Mouse (Mus musculus): Measurements from ENCODE around the gene Bicdl1.
"Not testable (repeated sequence)": the region's sequence is repeated elsewhere in the genome, so short reads cannot be mapped to it uniquely, and the experiment has no call there.

The Bicdl1 gene

GRCm38 (mm10) chr5:115731001-115731731, at the start of gene Bicdl1:
Bicdl1 (minus strand) TSS chr5:115731621.
- in situ Hi-C loops (cut with MboI, MseI): loop anchor here in 1 of 2 experiments (5.0 kb wide), 1 partner anchor 94 kb away; no protein-coding TSS in a partner anchor

DNA sequence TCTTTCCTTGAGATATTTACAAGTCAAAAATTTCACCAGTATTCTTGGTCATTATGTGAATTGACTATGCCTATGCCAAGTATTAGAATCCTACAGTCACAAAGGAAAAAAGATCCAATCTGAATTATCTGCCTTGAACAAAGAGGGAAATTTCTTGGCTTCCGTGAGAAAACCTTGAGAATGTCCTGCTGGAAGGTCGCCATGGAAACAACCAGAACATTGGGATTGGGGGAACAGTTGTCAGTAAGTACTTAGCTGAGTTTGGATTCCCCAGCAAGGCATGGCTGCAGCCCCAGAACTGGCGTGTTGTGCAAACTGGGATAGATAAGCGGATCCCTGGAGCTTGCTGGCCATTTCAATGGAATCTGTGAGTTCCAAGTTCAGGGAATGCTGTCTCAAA, 45.5 kb upstream of the Bicdl1 start:
- in situ Hi-C loops (cut with MboI, MseI): loop anchor here in 1 of 2 experiments (5.0 kb wide), 1 partner anchor 430 kb away; no protein-coding TSS in a partner anchor

DNA sequence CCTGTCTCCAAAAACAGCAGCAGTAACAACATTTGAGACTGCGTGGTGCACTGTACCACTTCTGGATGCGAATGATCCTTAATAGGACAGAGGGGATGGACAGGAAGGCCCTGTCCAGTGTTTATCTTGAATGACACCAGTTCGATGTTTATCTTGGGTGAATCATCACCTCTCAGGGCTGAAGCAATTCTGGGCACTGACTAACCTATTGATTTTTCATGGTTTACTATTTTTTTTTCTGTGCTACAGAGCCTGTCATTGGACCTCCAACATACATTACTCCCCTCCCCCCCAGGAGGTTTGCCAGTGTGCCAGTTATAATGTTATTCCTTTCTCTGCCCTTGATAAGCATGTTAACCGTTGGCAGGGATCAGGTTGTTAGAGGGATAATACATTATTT, 43.9 kb upstream of the Bicdl1 start:
- in situ Hi-C loops (cut with MboI, MseI): loop anchor here in 1 of 2 experiments (5.0 kb wide), 1 partner anchor 432 kb away; no protein-coding TSS in a partner anchor

DNA sequence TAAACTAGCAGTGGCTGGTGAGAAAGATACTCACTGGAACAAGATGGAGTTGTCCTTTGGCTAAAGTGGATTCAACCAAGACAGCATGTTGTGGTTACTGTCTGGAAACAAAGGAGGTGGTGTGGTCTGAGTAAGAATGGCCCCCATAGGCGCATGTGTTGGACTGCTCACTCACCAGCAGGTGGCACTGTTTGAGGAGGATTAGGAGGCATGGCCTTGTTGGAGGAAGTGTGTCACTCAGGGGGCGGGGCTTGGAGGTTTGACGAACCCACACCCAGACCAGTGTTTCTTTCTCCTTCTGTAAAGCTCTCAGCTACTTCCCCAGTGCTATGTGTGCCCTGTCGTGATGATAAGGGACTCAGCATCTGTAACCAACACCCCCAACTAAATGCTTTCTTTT, 38.6 kb upstream of the Bicdl1 start:
- in situ Hi-C loops (cut with MboI, MseI): no loop called here

DNA sequence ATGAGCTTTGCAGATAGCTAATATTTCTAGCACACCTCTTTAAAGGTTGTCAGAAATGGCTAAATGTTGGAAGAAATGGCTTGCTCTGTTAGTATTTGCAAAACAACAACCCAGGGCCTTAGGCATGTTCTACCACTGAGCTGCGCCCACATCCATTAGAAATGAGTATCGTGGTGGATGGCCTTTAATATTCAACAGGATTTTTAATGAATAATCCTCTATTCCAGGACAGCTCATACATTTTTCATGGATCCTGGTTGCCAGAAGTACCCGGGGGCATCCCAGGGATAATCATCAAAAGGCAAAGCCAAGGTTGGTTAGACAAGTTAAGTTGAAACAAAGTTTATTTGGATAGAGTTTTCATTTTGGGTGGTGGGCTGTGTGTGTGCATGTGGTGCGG, 37.7 kb upstream of the Bicdl1 start:
- in situ Hi-C loops (cut with MboI, MseI): no loop called here

GRCm38 (mm10) chr5:115766821-115767220, 35.4 kb upstream of the Bicdl1 start:
- in situ Hi-C loops (cut with MboI, MseI): no loop called here

DNA sequence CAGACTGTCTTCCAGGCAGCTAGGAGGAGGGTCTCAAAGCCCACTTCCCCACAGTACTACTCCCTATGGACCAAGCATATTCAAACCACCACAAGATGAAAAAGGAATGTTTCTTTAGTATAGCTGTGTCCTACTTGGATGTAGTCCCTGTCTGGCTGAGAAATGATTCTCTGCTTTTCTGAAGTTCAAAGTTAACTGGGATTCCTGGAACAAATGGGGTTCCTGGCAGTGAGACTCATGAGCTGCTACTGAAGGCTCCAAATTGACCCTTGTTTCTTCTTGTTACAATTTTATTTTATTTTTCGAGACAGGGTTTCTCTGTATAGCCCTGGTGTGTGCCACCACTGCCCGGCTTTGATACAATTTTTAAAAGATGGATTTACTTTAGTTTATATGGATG, 32.6 kb upstream of the Bicdl1 start:
- in situ Hi-C loops (cut with MboI, MseI): no loop called here

DNA sequence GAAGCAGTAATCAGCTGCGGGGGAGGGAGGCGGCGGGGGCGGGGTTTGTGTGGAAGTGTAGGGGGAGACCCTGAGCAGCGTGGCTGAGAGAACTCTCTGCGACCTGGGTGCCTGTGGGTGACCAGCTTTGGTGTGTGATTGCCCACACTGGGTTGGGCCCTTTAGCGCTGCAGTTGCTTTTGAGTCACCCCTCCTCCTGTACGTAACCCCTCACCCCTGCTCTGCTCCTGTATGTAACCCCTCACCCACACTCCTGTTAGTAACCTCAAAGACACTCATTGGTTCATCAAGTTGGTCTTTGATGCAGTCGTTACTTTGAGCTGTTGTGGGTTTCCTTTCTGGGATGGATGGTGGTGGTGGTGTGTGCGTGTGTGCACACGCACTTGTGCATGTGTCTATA, 29.5 kb upstream of the Bicdl1 start:
- in situ Hi-C loops (cut with MboI, MseI): no loop called here

DNA sequence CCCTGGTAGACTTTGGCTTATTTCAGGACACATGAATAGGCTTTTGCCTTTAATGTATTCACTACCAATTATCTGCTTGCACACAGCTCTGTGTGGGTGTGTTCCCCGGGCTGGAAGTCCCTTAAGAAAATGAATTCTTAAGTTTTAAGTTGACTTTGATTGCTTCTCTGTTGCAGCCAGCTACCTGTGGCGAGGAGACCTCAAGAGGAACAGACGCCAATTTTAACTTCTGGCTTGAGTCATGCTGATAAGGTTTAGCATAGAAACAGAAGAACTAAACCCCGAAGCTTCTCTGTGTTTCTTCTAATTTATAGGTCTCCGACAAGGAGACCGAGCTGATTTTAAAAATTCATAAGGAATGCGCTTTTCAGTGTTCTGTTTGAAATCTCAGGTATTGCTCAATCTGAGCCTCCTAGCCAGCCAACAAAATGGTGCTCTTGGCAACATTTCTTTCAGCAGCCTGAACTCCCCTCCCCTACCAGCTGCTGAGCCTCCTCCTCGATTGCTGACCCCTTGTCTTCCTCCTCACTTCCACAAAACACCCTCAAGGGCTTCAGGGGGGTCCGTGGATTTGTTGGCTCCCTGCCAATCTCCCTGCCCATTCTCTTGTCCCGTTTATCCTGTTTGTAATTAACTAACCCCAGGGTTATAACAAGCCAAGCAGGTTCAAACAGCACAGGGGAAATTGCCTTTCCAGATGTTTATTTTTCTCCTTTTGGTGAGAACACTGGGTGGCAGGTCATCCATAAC, 27.2 kb upstream of the Bicdl1 start:
- in situ Hi-C loops (cut with MboI, MseI): no loop called here

- in situ Hi-C loops (cut with MboI, MseI): no loop called here
These were observed 26.1 kb upstream of the Bicdl1 start for GRCm38 (mm10) chr5:115757516-115757915.

- in situ Hi-C loops (cut with MboI, MseI): no loop called here
These were observed 24.1 kb upstream of the Bicdl1 start for GRCm38 (mm10) chr5:115755501-115755900.

DNA sequence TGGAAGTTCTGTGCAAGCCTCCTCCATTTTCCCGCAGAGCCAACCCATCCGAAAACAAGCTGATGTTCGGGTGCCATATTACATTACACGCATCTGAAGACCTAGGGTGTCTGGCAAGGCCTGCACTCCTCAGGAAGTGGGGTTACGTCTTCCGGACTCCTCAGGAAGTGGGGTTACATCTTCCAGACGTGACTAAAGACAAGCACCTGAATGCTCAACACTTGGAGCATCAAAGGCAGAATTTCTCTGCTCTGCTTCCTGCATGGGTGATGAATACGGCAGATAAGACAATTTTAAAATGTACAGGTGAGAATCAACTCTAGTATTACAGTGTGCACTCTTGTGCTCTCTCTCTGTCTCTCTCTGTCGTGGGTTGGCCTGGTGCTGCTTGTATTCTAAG, 23.4 kb upstream of the Bicdl1 start:
- in situ Hi-C loops (cut with MboI, MseI): no loop called here

DNA sequence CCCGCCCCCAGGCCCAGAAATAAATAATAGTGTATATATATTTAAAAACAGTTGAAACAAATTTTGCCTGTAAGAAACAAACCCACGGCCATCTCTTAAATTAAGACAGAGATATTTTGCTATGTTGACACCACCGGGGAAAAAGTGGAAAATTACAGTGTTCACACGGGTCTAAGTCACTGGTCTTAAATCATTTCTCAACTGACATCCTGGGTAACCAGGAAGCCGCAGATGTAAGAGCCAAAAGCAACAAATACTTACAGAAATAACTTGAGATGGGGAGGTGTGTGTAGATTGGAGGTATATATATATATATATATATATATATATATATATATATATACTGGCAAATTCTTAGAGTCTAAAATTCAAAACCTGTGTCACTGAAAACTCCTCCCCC, 21.5 kb upstream of the Bicdl1 start:
- in situ Hi-C loops (cut with MboI, MseI): no loop called here

- in situ Hi-C loops (cut with MboI, MseI): not testable (repeated sequence)
These were observed 20.5 kb upstream of the Bicdl1 start for GRCm38 (mm10) chr5:115751916-115752315.

GRCm38 (mm10) chr5:115748316-115748715, 16.9 kb upstream of the Bicdl1 start:
- in situ Hi-C loops (cut with MboI, MseI): loop anchor here in 1 of 2 experiments (5.0 kb wide), 1 partner anchor 96 kb away; no protein-coding TSS in a partner anchor

DNA sequence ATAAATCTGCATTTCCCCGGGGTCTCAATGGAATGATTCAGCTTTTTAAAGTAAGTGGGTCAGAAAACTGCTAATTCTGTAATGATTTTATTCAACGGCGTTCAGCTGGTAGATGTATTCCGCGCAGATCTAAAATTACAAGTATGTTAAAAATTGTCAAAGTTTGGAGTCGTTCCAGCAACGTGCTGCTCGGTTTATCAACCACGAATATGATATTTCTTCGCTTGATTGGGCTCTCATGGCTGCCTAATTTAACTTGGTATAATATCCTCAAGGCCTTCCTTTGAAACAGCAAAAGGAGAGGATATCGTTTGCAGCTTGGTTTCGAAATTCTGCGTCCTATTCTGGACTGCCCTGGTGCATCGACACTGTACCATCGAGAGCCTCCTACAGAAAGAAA, 13.9 kb upstream of the Bicdl1 start:
- in situ Hi-C loops (cut with MboI, MseI): loop anchor here in 1 of 2 experiments (5.0 kb wide), 1 partner anchor 93 kb away; no protein-coding TSS in a partner anchor

DNA sequence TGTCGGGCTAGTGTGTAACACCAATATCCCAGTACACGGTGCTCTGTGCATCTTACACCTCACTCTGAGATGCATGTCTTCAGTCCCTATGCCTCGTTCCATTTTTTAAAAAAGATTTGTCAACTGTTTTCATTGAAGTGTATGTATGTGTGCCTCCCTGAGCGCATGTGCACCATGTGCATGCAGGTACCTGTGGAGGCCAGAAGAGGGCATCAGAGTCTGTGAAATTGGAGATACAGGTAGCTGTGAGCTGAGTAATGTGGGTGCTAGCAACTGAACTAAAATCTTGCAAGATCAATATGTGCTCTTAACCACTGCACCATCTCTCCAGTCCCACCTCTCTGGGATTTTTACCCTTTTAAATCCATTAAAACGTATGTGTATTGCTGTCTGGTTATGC, 6.6 kb upstream of the Bicdl1 start:
- in situ Hi-C loops (cut with MboI, MseI): no loop called here

DNA sequence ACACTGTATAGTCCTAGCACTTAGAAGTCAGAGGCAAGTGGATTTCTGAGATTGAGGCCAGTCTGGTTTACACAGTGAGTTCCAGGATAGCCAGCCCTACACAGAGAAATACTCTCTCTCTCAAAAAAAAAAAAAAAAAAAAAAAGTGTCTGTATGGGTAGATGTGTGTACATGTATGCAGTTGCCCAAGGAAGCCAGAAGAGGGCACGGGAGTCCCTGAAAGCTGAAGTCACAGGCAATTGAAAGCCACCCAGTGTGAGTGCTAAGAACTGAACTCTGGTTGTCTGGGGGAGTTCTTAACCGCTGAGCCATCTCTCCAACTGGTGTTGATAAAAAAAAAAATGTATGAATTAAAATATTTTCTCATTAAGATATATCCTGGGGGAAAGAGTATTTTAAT, 3.1 kb upstream of the Bicdl1 start:
- in situ Hi-C loops (cut with MboI, MseI): loop anchor here in 1 of 2 experiments (5.0 kb wide), 1 partner anchor 97 kb away; no protein-coding TSS in a partner anchor

DNA sequence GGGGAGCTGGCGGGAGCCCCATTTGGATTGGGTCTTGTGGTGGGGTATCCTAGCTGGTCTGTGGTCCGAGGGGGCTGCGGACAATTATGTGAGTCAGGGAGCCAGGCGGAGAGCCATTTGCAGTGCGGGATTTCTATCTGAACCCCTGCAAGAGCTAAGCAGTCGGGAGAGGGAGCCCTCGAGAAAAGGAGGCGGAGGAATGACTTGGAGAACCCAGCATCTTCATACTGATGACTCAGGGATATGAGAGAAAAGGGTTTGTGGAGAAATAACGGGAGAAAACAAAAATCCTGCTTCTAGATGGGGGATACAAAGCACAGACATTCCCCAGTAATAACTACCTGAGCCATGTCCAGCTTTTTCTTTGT, 1.4 kb upstream of the Bicdl1 start:
- in situ Hi-C loops (cut with MboI, MseI): loop anchor here in 1 of 2 experiments (5.0 kb wide), 1 partner anchor 96 kb away; no protein-coding TSS in a partner anchor

- in situ Hi-C loops (cut with MboI, MseI): loop anchor here in 1 of 2 experiments (5.0 kb wide), 1 partner anchor 95 kb away; no protein-coding TSS in a partner anchor
These were observed 891 bp upstream of the Bicdl1 start for GRCm38 (mm10) chr5:115732176-115732848.

DNA sequence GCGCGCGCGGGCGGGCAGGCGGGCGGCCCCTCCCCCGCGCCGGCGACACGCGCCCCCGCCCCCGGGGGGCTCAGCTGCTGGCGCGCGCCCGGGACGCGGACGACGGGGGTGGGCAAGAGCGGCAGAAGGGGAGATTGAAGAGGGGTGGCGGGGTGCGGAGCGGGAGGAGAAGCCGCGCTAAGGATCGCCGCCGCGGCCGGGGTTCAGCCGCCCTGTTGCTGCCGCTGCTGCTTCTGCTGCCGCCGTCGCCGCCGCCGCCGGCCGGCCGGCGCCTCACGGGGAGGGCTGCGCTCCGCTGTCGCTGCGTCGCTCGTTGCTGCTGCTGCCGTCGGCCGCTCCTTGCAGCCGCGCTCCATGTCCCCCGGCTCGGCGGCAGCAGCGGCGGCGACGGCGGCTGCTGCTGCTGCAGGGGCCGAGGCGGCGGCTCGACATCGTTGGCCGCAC, 333 bp upstream of the Bicdl1 start:
- in situ Hi-C loops (cut with MboI, MseI): loop anchor here in 1 of 2 experiments (5.0 kb wide), 1 partner anchor 94 kb away; no protein-coding TSS in a partner anchor

GRCm38 (mm10) chr5:115730314-115730713, 1.1 kb downstream of the Bicdl1 start:
- in situ Hi-C loops (cut with MboI, MseI): loop anchor here in 1 of 2 experiments (5.0 kb wide), 1 partner anchor 93 kb away; no protein-coding TSS in a partner anchor

All from T-helper 17 cell (primary cell).